Mouse (Mus musculus) monocyte, adult 2 months (primary cell): ENCODE measurements around the gene Vamp2.
A peak's percentile ranks its signal among the peaks of the same experiment; 100 is the strongest.
"Not testable (repeated sequence)": the region's sequence is repeated elsewhere in the genome, so short reads cannot be mapped to it uniquely, and the experiment has no call there.

Experiments
- DNase-seq, 2 experiments: peaks; one replicate each; pipeline ENCODE4 v3.0.0; 2022; ENCODE audit warnings: low spot score in 2 of 2, low read depth in 1 of 2

Gene Vamp2

DNA sequence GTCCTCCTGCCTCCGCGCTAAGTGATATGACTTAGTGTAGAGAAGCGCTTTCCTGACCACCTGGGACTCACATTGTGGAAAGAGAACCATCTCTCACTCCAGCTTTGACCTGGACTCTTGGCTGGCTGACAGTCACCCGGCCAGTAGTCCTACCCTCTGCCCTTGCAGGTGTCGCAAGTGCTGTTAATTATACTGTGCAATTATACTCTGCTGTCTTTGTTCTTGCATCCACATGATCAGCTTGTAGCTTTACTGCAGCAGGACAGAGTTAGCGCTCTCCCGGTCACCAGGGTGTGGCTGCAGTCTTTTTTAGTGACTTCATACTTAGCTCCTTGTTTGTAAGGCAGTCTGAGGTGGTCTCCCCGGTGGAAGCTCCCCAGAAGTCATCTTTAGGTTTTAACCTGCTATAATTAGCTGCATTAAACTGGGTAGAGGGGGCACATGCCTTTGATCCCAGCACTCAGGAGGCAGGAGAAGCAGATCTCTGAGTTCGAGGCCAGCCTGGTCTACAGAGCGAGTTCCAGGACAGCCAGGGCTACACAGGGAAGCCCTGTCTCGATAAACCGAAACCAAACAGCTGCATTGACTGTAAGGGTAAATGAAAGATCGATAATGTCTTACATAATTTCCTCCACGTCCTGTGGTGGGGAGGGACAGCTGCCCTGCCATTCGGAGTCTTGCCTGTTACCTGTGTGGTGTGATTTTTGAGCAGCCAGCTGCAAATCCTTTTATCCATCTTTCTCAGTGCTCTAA lies 8.0 kb upstream of the Vamp2 start:
- no peak for DNase-seq

DNA sequence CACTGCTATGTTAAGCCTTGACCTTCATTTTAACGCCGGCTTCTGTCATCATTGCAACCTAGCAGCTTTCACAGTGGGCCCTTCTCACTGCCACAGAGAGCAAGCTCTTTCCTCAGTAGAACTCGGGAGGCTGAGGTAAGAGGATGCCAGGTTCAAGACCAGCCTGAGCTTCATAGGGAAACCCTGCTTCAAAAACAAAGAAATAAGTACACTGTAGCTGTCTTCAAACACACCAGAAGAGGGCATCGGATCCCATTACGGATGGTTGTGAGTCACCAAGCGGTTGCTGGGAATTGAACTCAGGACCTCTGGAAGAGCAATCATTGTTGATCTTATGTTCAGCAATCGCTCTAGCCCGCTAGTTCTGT lies 7.5 kb upstream of the Vamp2 start:
- DNase-seq, result no peak

DNA sequence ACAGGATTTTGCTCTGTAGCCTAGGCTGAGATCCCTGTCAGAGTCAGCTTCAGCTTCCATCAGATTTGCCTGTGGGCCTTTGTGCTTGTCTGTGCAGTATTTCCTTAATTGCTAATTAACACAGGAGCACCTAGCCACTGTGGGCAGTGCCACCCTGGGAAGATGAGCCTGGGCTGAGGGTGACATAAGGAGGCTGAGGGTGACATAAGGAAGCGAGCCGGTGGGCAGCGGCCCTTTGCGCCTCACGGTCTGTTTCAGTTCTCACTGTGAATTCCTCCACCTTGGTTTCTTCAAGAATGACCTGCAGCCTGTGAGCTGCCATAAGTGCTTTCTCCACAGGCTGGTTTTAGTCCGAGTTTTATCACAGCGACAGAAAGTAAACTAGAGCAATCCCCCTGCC lies 6.7 kb upstream of the Vamp2 start:
- DNase-seq, result no peak

DNA sequence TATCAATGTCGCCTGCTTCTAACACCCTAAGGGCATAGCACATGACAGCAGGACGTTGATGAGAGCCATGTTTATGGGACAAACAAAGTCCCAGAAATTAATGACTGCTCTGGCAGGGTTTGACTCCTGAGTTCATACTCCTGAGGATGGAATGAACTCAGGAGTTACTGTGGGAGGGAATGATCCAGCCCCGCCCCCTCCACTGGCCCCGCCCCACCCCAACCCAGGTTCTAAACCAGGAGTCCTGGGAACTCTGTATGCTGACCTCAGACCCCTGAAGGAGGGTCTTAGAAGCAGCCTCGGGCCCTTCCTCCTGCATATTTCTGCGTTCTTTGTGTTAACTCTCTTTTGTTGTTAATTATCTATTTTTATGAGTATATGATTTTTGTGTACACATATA lies 2.7 kb upstream of the Vamp2 start:
- no peak for DNase-seq

- DNase-seq, result no peak
Observed at GRCm38 (mm10) chr11:69086390-69086789, 1.9 kb upstream of the Vamp2 start.

DNA sequence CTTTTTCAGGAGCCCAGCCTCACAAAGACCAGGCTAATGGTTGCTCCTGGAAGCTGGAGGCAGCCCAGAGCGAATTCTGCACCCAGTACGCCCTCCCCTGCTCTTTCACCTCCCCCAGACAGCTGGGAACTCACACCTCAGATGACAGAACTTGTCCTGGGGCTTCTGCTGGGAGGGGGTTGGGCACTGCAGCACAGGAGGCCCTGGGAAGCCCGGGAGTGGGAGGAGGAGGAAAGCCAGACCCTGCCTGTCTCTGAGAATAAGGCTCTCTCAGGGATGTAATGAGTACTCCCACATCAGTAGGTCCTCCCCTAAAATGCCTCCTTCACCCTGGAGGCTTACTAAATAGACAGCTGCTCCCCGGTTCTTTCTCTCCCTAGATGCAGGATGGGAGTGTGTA lies 1.2 kb upstream of the Vamp2 start:
- DNase-seq, result no peak

DNA sequence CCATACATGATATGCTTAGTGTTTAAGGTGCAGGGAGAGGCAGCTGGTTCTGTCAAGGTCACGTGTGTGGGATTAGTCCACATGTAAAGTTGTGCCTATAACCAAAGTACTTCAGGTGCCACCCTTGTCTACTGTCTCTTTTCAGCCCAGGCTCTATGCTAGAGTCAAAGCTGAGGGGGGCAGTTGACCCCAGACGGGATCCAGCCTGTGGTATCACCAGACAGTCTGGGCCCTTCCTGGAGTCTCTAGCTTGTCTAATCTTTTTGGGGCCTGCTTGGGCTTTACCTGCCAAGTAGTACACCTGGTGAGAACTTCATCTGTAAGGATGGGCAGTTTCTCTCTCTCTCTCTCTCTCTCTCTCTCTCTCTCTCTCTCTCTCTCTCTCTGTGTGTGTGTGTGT lies 693 bp upstream of the Vamp2 start:
- no peak for DNase-seq

GRCm38 (mm10) chr11:69088856-69089615 lies 746 bp downstream of the Vamp2 start:
- DNase-seq, result no peak

DNA sequence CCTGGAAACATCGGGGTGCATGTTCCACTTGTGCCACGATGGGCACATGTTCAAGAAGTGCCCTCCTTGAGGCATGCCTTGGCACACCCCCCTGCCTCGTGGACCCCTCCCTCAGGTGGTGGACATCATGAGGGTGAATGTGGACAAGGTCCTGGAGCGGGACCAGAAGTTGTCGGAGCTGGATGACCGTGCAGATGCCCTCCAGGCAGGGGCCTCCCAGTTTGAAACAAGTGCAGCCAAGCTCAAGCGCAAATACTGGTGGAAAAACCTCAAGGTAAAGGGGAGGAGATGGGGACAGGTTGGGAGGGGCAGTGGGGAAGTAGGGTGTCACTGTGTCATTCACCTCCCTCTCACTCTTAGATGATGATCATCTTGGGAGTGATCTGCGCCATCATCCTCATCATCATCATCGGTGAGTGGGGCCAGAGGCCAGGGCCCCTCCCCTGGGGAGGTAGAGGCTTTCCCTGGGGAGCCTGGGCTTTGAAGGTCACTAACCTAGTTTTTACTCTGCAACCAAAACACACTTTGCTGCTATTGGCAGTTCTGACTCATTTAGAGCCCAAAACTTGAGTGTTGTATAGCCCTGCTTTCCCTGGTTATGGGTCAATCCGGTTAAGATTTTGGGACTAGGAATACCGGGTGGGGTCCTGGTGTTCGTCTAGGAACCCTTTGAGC lies 1.5 kb downstream of the Vamp2 start:
- no peak for DNase-seq

GRCm38 (mm10) chr11:69090367-69090766 lies 2.1 kb downstream of the Vamp2 start:
- DNase-seq, result no peak

- no peak for DNase-seq
Observed at GRCm38 (mm10) chr11:69091566-69092385, 3.5 kb downstream of the Vamp2 start.

DNA sequence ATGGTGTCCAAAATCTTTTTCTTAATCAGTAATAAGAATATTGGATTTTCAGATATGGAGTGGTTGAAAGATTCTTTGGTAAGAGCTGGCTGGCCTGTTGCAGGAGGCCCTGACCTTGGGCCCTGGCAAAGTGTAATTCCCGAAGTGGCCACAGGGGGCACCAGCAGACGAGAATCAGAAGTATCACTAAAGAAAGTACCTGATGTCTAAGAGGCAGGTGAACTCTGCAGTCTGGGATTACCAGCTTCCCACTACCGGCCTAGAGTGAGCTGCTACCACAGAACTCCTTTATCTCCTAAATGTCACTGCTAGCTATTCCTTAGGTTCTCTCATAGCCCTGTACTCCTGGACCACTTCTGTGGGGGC lies 4.1 kb downstream of the Vamp2 start:
- peak in 1 of 2 experiments; percentile 83 for DNase-seq

DNA sequence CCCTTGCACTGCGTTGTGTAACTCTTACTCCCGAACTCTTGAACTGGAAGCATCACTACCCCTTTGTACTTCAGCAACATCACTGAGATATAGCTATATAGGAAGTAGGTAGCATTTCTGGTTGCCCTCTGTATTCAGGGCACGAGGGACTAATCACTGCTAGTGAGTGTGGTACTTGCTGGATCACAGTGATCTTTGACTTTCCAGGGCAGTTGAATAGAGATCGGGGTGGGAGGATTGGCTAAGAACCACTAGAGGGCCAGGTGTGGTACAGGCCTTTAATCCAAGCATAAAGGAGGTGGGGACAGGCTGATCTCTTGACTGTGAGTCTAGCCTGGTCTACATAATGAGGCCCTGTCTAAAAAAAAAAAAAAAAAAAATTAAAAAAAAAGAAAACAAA lies 4.6 kb downstream of the Vamp2 start:
- DNase-seq, result no peak

- DNase-seq, result not testable (repeated sequence)
Observed at GRCm38 (mm10) chr11:69093856-69094255, 5.6 kb downstream of the Vamp2 start.

DNA sequence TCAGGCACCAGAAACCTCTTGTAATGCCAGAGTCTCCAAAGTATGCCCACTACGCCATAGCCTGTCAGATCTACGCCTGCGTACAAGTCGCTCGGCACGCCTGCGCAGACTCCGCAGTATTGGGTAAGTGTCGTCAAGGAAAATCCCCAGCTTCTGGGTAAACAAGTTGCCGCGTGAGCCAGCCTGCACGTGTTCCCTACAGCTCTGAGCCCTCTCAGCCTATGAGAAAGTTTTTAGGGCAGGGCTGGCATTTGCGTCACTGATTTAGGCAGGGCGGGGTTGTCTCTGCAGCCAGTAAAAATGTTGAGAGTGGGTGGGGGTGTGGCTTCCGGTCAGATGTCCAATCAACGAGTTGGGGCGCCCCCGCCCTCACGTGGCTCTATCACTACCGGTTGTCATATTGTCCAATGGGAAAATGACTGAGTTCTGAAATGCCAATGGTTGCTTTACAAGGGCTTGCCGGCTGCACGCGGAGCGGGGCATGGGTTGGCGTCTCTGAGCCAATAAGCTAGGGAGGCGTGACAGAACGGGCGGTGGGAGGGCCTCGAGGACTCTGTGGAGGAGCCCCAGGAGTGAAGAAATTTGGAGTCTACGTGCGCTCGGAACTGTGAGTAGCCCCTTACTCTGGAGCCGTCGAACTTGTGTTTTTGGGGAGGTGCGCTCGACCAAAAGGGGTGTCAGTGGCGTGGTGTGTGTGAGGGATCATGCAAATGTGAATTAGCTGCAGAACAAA lies 6.6 kb downstream of the Vamp2 start, which contains the start of gene Per1:
TSS of gene Per1 (plus strand) at position 521 of the 733 bp plus-strand sequence.
- DNase-seq, result peak; percentile 98 to 100

DNA sequence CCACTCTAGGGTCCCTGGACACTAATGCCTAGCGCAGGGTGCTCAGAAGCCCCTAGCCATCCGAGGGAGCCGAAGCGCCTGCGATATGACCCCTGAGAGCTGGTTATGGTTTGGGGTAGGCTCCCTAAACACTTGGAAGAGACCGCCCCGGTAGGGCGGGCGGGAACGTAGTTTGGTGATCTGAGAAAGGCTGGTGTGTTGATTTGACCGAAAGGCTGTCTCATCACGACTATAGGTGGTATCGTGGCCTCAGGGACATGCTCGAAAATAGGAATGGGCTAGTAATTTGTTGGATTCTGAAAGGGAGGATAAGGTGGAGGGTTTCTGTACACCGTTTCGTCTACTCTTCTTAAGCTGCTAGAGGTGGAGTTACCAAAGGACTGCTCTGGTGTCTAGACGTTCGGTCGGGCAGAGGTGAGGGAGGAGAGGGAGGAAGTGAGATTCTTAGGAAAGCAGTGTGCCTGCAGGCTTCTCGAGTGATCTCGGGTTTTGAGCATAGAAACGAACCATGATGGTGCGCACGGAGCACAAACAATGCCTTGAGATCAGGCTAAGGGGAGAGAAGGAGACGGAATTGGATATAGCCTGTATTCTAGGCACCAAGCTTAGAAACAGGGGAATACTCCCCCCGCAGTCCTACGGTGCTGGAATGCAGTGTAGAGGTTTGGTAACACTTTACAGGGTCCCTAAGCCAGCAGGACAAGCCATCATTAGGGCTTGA lies 7.4 kb downstream of the Vamp2 start:
- peak in 1 of 2 experiments; percentile 69 for DNase-seq

GRCm38 (mm10) chr11:69096360-69096986 lies 8.2 kb downstream of the Vamp2 start:
- DNase-seq, result no peak

GRCm38 (mm10) chr11:69096987-69097900 lies 9.0 kb downstream of the Vamp2 start:
- DNase-seq, result peak; percentile 98 to 99
